Mouse (Mus musculus): Measurements from ENCODE around the gene Vps37d. TPM values are rescaled to one million over a fixed set of nuclear protein-coding genes. Genes with fewer than 3 reads are reported as not detected.

Gene Vps37d
- polyA plus RNA-seq (2012; rRNA removed), result 17.7 and 19.8 TPM in 2 replicates

GRCm38 (mm10) chr5:135077564-135078481 lies at the start of gene Vps37d:
TSS of gene Vps37d (minus strand) at chr5:135078266.
- peak within 1 kb of the TSS; percentile 58; the same call in 1 of the 2 replicates for H3K27ac ChIP-seq (ENCODE audit: insufficient read depth, low read length)
- peak within 1 kb of the TSS; percentile 76 for H3K4me3 ChIP-seq (replicated peaks; ENCODE audit: insufficient read depth, low read depth, low read length)
- no peak for TF ChIP-seq POLR2A (IDR thresholded peaks at IDR 0.05; ENCODE audit: borderline replicate concordance, insufficient read depth, low read length)
- TF ChIP-seq CTCF (IDR thresholded peaks at IDR 0.05; ENCODE audit: borderline replicate concordance, insufficient read depth, low read depth, low read length), result peak; percentile 60
- peaks cover 3% of the 10 kb centered on the region; the same call in 1 of the 2 replicates for H3K4me1 ChIP-seq (ENCODE audit: control insufficient read depth, insufficient read depth, low read length)
- peak; percentile 90 to 96 for DNase-seq
- no peaks in the 10 kb centered on the region for H3K27me3 ChIP-seq (ENCODE audit: control insufficient read depth, insufficient read depth, low read length)
- WGBS, result 2% methylated on average over 81 of the region's 83 CpGs

- H3K4me1 ChIP-seq (ENCODE audit: control insufficient read depth, insufficient read depth, low read length), result no peaks in the 10 kb centered on the region
- H3K27me3 ChIP-seq (ENCODE audit: control insufficient read depth, insufficient read depth, low read length), result no peaks in the 10 kb centered on the region
- 69% methylated on average over 6 of the region's 6 CpGs for WGBS
- no peak for DNase-seq
- H3K27ac ChIP-seq (ENCODE audit: insufficient read depth, low read length), result no peak overlapping the region
- H3K4me3 ChIP-seq (replicated peaks; ENCODE audit: insufficient read depth, low read depth, low read length), result no peak overlapping the region
- TF ChIP-seq CTCF (IDR thresholded peaks at IDR 0.05; ENCODE audit: borderline replicate concordance, insufficient read depth, low read depth, low read length), result no peak
- TF ChIP-seq POLR2A (IDR thresholded peaks at IDR 0.05; ENCODE audit: borderline replicate concordance, insufficient read depth, low read length), result no peak
Measured at GRCm38 (mm10) chr5:135127669-135128068, 49.6 kb upstream of the Vps37d start.

- no peaks in the 10 kb centered on the region for H3K27me3 ChIP-seq (ENCODE audit: control insufficient read depth, insufficient read depth, low read length)
- WGBS, result 58% methylated on average over 6 of the region's 6 CpGs
- no peak overlapping the region for H3K4me3 ChIP-seq (replicated peaks; ENCODE audit: insufficient read depth, low read depth, low read length)
- H3K27ac ChIP-seq (ENCODE audit: insufficient read depth, low read length), result no peak overlapping the region
- DNase-seq, result no peak
- TF ChIP-seq POLR2A (IDR thresholded peaks at IDR 0.05; ENCODE audit: borderline replicate concordance, insufficient read depth, low read length) (no peak), CTCF (IDR thresholded peaks at IDR 0.05; ENCODE audit: borderline replicate concordance, insufficient read depth, low read depth, low read length) (no peak)
- H3K4me1 ChIP-seq (ENCODE audit: control insufficient read depth, insufficient read depth, low read length), result no peaks in the 10 kb centered on the region
Measured at GRCm38 (mm10) chr5:135126121-135126520, 48.1 kb upstream of the Vps37d start.

- DNase-seq, result no peak
- H3K4me1 ChIP-seq (ENCODE audit: control insufficient read depth, insufficient read depth, low read length), result no peaks in the 10 kb centered on the region
- TF ChIP-seq CTCF (IDR thresholded peaks at IDR 0.05; ENCODE audit: borderline replicate concordance, insufficient read depth, low read depth, low read length) (no peak), POLR2A (IDR thresholded peaks at IDR 0.05; ENCODE audit: borderline replicate concordance, insufficient read depth, low read length) (no peak)
- 63% methylated on average over 4 of the region's 4 CpGs for WGBS
- H3K27me3 ChIP-seq (ENCODE audit: control insufficient read depth, insufficient read depth, low read length), result no peaks in the 10 kb centered on the region
- no peak overlapping the region for H3K27ac ChIP-seq (ENCODE audit: insufficient read depth, low read length)
- H3K4me3 ChIP-seq (replicated peaks; ENCODE audit: insufficient read depth, low read depth, low read length), result no peak overlapping the region
Measured at GRCm38 (mm10) chr5:135120753-135121152, 42.7 kb upstream of the Vps37d start.

GRCm38 (mm10) chr5:135118589-135119081 lies 40.6 kb upstream of the Vps37d start:
- H3K4me1 ChIP-seq (ENCODE audit: control insufficient read depth, insufficient read depth, low read length), result no peaks in the 10 kb centered on the region
- H3K27ac ChIP-seq (ENCODE audit: insufficient read depth, low read length), result no peak overlapping the region
- TF ChIP-seq CTCF (IDR thresholded peaks at IDR 0.05; ENCODE audit: borderline replicate concordance, insufficient read depth, low read depth, low read length) (peak; percentile 83), POLR2A (IDR thresholded peaks at IDR 0.05; ENCODE audit: borderline replicate concordance, insufficient read depth, low read length) (no peak)
- no peak overlapping the region for H3K4me3 ChIP-seq (replicated peaks; ENCODE audit: insufficient read depth, low read depth, low read length)
- DNase-seq, result peak; percentile 58 to 68
- H3K27me3 ChIP-seq (ENCODE audit: control insufficient read depth, insufficient read depth, low read length), result no peaks in the 10 kb centered on the region
- 31% methylated on average over 6 of the region's 6 CpGs for WGBS

GRCm38 (mm10) chr5:135115241-135115640 lies 37.2 kb upstream of the Vps37d start:
- no peak for DNase-seq
- 86% methylated on average over 8 of the region's 8 CpGs for WGBS
- H3K4me1 ChIP-seq (ENCODE audit: control insufficient read depth, insufficient read depth, low read length), result no peaks in the 10 kb centered on the region
- H3K4me3 ChIP-seq (replicated peaks; ENCODE audit: insufficient read depth, low read depth, low read length), result no peak overlapping the region
- H3K27ac ChIP-seq (ENCODE audit: insufficient read depth, low read length), result no peak overlapping the region
- no peaks in the 10 kb centered on the region for H3K27me3 ChIP-seq (ENCODE audit: control insufficient read depth, insufficient read depth, low read length)
- TF ChIP-seq CTCF (IDR thresholded peaks at IDR 0.05; ENCODE audit: borderline replicate concordance, insufficient read depth, low read depth, low read length) (no peak), POLR2A (IDR thresholded peaks at IDR 0.05; ENCODE audit: borderline replicate concordance, insufficient read depth, low read length) (no peak)

GRCm38 (mm10) chr5:135113782-135114181 lies 35.7 kb upstream of the Vps37d start:
- H3K27me3 ChIP-seq (ENCODE audit: control insufficient read depth, insufficient read depth, low read length), result no peaks in the 10 kb centered on the region
- H3K4me1 ChIP-seq (ENCODE audit: control insufficient read depth, insufficient read depth, low read length), result no peaks in the 10 kb centered on the region
- no peak overlapping the region for H3K4me3 ChIP-seq (replicated peaks; ENCODE audit: insufficient read depth, low read depth, low read length)
- TF ChIP-seq POLR2A (IDR thresholded peaks at IDR 0.05; ENCODE audit: borderline replicate concordance, insufficient read depth, low read length) (no peak), CTCF (IDR thresholded peaks at IDR 0.05; ENCODE audit: borderline replicate concordance, insufficient read depth, low read depth, low read length) (no peak)
- DNase-seq, result no peak
- WGBS, result 82% methylated on average over 12 of the region's 12 CpGs
- H3K27ac ChIP-seq (ENCODE audit: insufficient read depth, low read length), result no peak overlapping the region

GRCm38 (mm10) chr5:135109976-135110375 lies 31.9 kb upstream of the Vps37d start:
- 45% methylated on average over 6 of the region's 6 CpGs for whole genome bisulfite sequencing

More at GRCm38 (mm10) chr5:135109976-135110375, 31.9 kb upstream of the Vps37d start:
- TF ChIP-seq CTCF (IDR thresholded peaks at IDR 0.05; ENCODE audit: borderline replicate concordance, insufficient read depth, low read depth, low read length), result no peak
- no peak for TF ChIP-seq POLR2A (IDR thresholded peaks at IDR 0.05; ENCODE audit: borderline replicate concordance, insufficient read depth, low read length)
- Histone ChIP-seq H3K27ac (ENCODE audit: insufficient read depth, low read length) (no peak overlapping the region), H3K27me3 (ENCODE audit: control insufficient read depth, insufficient read depth, low read length) (no peaks in the 10 kb centered on the region), H3K4me1 (ENCODE audit: control insufficient read depth, insufficient read depth, low read length) (no peaks in the 10 kb centered on the region), H3K4me3 (replicated peaks; ENCODE audit: insufficient read depth, low read depth, low read length) (no peak overlapping the region)
- DNase-seq, result no peak

All from cerebellum, adult 2 months (tissue).